Mouse (Mus musculus) liver, embryonic 16.5 days (tissue): ENCODE results near the gene Hoxb2. TPM values are rescaled to one million over a fixed set of nuclear protein-coding genes. Genes with fewer than 3 reads are reported as not detected.

Experiments used
- ATAC-seq: fragments of 200-750 bp; cut with Nextera tagmentation; 2 replicates; pipeline ENCODE4 v1.8.0; 2017; ENCODE audit warnings: low read depth, mild to moderate bottlenecking, moderate number of reproducible peaks, moderate library complexity
- H3K27ac ChIP-seq: fragments of 300-500 bp; sonication (generic); 2 replicates; pipeline ENCODE4 v1.5.1; 2014; ENCODE audit warnings: mild to moderate bottlenecking, low read length
- H3K27me3 ChIP-seq: fragments of 300-500 bp; sonication (generic); 2 replicates; pipeline ENCODE4 v1.6.1; 2014; ENCODE audit warnings: low read depth, low read length, mixed read lengths; ENCODE audit not compliant: control insufficient read depth, insufficient read depth
- H3K36me3 ChIP-seq: fragments of 300-500 bp; sonication (generic); 2 replicates; pipeline ENCODE4 v1.6.1; 2014; ENCODE audit warnings: mild to moderate bottlenecking; ENCODE audit not compliant: control insufficient read depth, insufficient read depth
- H3K4me1 ChIP-seq: fragments of 300-500 bp; sonication (generic); 2 replicates; pipeline ENCODE4 v1.6.1; 2014; ENCODE audit warnings: low read depth, low read length, mixed read lengths; ENCODE audit not compliant: control insufficient read depth
- H3K4me2 ChIP-seq: fragments of 300-500 bp; sonication (generic); 2 replicates; pipeline ENCODE4 v1.6.1; 2014; ENCODE audit warnings: low read depth, low read length, mixed read lengths
- H3K4me3 ChIP-seq: fragments of 300-500 bp; sonication (generic); 2 replicates; pipeline ENCODE4 v1.5.1; 2014; ENCODE audit warnings: low read depth, mild to moderate bottlenecking, low read length
- H3K9ac ChIP-seq: fragments of 300-500 bp; sonication (generic); 2 replicates; pipeline ENCODE4 v1.6.1; 2014; ENCODE audit warnings: low read depth, low read length
- H3K9me3 ChIP-seq: fragments of 300-500 bp; sonication (generic); replicated peaks from 2 replicates; pipeline ENCODE4 v1.6.1; 2016; ENCODE audit warnings: low read length; ENCODE audit not compliant: control insufficient read depth
- WGBS: fragments of 180-500 bp; shearing (Covaris S2); extraction: QIAGEN DNeasy Blood & Tissue Kit; methylation state at CpG from one replicate; pipeline ENCODE4 v1.1.7; 2014; ENCODE audit not compliant: insufficient replicate concordance; 5-methylcytosine and 5-hydroxymethylcytosine counted together
- polyA plus RNA-seq: library from polyadenylated mRNA; unstranded; fragments of >200 nt; fragmentation: Nextera tagmentation; extraction: Ambion mirVana; gene quantifications from 2 replicates; pipeline ENCODE4 v1.2.1, GENCODE M21; 2015

Gene Hoxb2
- polyA plus RNA-seq, 1 experiment from 2014 or later: 0.90 TPM

DNA sequence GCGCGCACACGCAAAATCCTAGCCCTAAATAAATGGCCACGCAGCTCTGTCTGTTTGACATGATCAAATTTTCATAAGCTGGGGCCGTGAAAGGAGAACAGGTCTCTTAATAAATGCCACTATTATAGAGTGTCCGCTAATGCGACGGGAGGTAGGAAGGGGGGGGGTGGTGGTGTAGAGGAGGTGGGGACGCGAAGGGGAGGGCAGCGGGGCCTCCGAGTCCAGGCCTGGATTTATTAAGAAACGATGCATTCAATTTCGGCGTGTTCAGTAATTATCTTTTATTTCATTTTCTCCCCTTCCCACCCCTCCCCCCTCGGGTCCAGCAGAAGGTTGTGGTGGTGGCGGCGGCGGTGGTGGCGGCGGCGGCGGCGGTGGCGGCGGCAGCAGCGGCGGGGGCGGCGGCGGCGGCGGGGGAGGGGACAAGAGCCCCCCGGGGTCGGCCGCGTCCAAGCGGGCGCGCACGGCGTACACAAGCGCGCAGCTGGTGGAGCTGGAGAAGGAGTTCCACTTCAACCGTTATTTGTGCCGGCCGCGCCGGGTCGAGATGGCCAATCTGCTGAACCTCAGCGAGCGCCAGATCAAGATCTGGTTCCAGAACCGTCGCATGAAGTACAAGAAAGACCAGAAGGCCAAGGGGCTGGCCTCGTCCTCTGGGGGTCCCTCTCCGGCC lies 5.0 kb upstream of the Hoxb2 start:
- H3K4me1 ChIP-seq: no peaks in the 10 kb centered on the region; the same call in 1 of the 2 replicates
- H3K27me3 ChIP-seq: peaks cover 90% of the 10 kb centered on the region
- no peaks in the 10 kb centered on the region for H3K9me3 ChIP-seq
- ATAC-seq: no peak
- no peaks in the 10 kb centered on the region for H3K36me3 ChIP-seq
- H3K4me2 ChIP-seq: peak overlapping the region; percentile 32; the same call in 1 of the 2 replicates
- WGBS: 6% methylated on average over 47 of the region's 56 CpGs
- no peak overlapping the region for H3K27ac ChIP-seq
- H3K9ac ChIP-seq: no peak overlapping the region
- H3K4me3 ChIP-seq: peak overlapping the region; percentile 24; the same call in 1 of the 2 replicates

DNA sequence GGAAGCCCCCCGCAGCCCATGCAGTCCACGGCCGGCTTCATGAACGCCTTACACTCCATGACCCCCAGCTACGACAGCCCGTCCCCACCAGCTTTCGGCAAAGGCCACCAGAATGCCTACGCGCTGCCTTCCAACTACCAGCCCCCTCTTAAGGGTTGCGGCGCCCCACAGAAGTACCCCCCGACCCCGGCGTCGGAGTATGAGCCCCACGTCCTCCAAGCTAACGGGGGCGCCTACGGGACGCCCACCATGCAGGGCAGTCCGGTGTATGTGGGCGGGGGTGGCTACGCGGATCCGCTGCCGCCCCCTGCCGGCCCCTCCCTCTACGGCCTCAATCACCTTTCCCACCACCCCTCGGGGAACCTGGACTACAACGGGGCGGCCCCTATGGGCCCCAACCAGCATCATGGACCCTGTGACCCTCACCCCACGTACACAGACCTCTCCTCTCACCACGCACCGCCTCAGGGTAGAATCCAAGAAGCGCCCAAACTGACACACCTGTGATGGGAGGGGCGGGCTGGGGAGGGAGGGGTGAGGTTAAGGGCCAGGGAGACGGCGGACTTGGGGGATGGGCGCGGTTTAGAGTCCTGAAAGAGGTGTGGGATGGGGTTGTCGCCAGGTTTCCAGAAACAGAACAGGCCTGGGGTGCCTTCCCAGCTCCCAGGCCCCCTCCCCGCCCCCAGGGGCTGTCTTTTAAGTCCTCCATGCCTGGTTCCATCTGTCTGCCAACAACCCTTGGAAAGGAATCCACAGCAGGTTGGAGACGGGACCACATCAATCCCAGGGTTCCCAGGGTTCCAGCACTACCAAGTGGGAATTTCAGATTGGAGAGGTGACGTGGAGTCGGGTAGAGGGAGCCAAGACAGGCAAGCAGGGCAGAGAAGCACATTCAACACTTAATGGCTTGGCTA lies 4.2 kb upstream of the Hoxb2 start:
- Histone ChIP-seq H3K4me2 (no peak overlapping the region), H3K36me3 (no peaks in the 10 kb centered on the region), H3K9ac (no peak overlapping the region), H3K4me1 (no peaks in the 10 kb centered on the region; the same call in 1 of the 2 replicates), H3K27me3 (peaks cover 89% of the 10 kb centered on the region), H3K27ac (no peak overlapping the region), H3K4me3 (peak overlapping the region; percentile 24; the same call in 1 of the 2 replicates), H3K9me3 (no peaks in the 10 kb centered on the region)
- no peak for ATAC-seq
- 14% methylated on average over 45 of the region's 45 CpGs for WGBS

DNA sequence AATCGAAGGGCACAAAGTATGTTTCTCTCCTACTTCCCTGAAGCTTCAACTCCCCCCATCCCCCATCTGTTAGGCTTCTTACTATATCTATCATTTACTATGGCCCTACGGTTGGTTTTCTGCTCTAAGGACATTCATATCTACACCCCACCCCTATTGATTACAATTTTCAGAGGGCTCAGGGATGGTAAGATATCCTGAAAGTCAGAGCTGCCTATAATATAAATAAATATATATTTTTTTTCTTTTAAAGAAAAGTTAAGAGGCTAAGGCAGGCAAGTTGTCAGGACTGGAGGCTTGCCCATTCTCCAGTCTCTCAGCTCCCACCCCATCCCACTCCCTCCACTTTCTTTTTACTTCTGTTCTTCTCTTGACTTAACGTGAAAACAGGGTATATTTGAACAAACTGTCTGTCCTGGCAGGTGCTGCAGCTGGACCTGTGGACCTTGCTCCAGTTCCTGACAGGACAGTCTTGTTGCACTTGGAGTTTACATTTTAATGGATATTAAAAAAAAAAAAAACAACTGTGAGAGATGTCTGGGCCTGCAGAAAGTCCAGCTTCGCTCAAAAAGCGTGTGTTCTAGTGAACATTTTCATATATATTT lies 3.3 kb upstream of the Hoxb2 start:
- ATAC-seq: no peak
- no peaks in the 10 kb centered on the region for H3K9me3 ChIP-seq
- H3K4me1 ChIP-seq: no peaks in the 10 kb centered on the region; the same call in 1 of the 2 replicates
- H3K4me3 ChIP-seq: no peak overlapping the region
- H3K36me3 ChIP-seq: no peaks in the 10 kb centered on the region
- H3K27ac ChIP-seq: no peak overlapping the region
- H3K4me2 ChIP-seq: no peak overlapping the region
- H3K9ac ChIP-seq: no peak overlapping the region
- peaks cover 89% of the 10 kb centered on the region for H3K27me3 ChIP-seq
- 43% methylated on average over 5 of the region's 5 CpGs for WGBS

DNA sequence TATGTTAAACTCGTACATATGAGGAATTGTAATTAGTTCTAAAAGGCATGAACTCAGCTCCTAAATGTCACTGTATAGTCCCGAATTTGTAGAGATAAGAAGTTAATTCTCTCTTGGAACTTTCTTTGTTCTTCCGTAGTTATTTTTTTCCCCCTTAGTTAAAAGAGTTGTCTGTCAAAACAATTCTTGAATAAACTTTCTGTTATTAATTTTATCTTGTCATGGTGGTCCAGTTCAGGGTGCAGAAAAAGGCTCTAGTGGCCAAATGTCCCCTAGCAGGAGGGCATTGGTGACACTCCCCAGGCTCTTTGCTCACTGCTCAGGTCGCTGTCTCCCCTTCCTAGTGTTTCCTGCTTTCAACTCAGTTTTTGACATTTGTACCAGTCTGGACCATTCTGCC lies 2.6 kb upstream of the Hoxb2 start:
- Histone ChIP-seq H3K27me3 (peaks cover 89% of the 10 kb centered on the region), H3K4me3 (no peak overlapping the region), H3K9me3 (no peaks in the 10 kb centered on the region), H3K36me3 (no peaks in the 10 kb centered on the region), H3K4me2 (no peak overlapping the region), H3K4me1 (no peaks in the 10 kb centered on the region; the same call in 1 of the 2 replicates), H3K27ac (no peak overlapping the region), H3K9ac (no peak overlapping the region)
- ATAC-seq: no peak
- 27% methylated on average over 4 of the region's 4 CpGs for WGBS

DNA sequence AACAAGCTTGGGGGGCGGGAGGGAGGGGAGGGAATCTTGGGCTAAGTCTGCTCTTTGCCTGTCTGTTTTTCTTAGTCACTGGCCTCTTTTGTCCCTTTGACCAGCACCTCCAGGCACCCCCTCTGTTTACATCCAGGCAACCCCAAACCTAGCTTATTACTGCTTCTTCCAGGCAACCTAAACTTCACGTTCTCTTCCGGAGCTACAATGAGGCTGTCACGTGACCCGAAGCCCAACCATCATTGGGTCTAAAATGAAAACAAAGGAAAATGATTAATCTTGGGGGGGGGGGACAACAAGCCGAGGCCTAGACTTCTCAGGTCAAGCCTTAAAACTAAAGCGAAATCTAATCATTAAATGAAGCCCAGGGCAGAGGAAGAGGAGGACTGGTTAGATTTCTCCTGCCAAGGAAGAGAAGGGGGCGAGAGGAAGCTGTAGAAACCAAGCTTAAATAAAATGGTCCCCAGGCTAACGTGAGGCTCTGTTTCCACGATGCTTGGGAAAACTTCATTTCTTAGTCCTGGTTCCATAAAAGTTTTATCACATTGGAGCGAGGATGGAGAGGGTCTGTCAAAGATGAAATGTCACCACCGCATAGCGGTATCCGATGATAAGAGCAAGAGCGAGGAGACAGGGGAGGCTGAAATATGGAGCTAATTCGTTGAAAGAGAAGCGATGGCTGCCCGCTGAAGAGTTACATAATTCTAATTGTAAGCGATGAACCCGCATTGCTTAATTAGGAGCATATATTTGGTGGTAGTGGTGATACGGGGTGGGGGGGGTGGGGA lies 2.0 kb upstream of the Hoxb2 start:
- no peaks in the 10 kb centered on the region for H3K36me3 ChIP-seq
- no peak overlapping the region for H3K4me2 ChIP-seq
- ATAC-seq: no peak
- no peaks in the 10 kb centered on the region; the same call in 1 of the 2 replicates for H3K4me1 ChIP-seq
- no peaks in the 10 kb centered on the region for H3K9me3 ChIP-seq
- no peak overlapping the region for H3K9ac ChIP-seq
- 26% methylated on average over 21 of the region's 21 CpGs for WGBS
- H3K4me3 ChIP-seq: no peak overlapping the region
- H3K27me3 ChIP-seq: peaks cover 89% of the 10 kb centered on the region
- H3K27ac ChIP-seq: no peak overlapping the region

DNA sequence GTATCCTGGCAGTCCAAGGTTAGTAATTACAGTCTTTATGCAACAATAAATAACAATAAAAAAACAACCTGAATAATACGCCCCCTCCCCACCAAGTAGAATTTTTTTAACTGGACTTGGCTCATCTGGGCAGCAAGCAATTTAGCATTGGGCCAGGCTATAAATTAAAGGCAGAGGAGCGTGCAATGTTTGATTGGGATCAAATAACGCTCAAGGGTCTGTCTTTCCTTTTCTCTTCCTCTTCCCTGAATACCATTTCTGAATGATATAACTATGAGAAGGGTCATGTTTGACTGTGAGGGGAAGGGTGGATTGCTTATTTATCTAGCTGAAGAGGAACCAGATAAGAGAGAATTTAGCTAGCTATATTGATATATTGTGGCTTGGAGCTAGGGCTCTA lies 1.3 kb upstream of the Hoxb2 start:
- no peak overlapping the region for H3K4me3 ChIP-seq
- peaks cover 87% of the 10 kb centered on the region for H3K27me3 ChIP-seq
- no peaks in the 10 kb centered on the region for H3K9me3 ChIP-seq
- no peak overlapping the region for H3K27ac ChIP-seq
- H3K4me1 ChIP-seq: no peaks in the 10 kb centered on the region; the same call in 1 of the 2 replicates
- WGBS: 46% methylated on average over 3 of the region's 3 CpGs
- H3K36me3 ChIP-seq: no peaks in the 10 kb centered on the region
- H3K4me2 ChIP-seq: no peak overlapping the region
- no peak for ATAC-seq
- H3K9ac ChIP-seq: no peak overlapping the region

DNA sequence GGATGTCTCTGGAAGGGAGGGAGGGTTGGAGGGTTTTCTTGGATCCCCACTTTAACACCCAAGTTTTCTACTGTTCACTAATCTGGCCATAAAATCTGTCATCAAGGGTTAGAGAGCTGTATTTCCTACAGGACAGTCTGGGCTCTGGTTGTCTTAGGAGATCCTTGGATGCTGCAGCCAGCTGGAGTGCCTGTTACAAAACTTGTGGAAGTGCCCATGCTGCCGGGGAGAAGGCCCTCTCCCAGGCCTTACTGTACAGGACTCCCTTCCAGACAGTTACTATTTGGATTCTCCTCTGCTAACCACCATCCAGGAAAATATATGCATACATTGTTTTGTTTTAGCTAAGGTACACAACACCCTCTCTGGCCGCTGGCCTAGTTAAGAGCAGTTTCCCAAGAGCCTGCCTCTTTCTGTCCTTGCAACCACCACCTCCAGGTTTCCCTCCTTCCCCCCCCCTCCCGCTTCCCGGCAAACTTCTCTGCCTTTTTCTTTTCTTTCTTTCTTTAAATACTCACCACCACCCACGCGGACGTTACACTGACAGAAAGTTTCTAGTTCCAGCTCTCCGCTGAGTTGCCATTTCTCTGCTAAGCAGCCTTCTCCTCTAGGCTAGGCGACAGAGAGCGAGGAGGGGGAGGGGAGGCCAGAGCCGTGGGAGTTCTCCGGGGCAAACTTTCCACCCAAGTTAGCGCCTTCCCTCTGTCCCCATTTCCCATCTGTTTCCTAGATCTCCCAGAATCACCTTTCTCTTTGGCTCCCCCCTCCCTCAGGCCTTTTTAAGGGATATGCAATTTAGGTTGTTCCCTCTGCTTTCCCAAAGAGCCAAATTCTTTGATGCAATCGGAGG lies 609 bp upstream of the Hoxb2 start:
- Histone ChIP-seq H3K27me3 (peaks cover 87% of the 10 kb centered on the region), H3K4me1 (no peaks in the 10 kb centered on the region; the same call in 1 of the 2 replicates), H3K27ac (no peak overlapping the region), H3K36me3 (no peaks in the 10 kb centered on the region), H3K9me3 (no peaks in the 10 kb centered on the region), H3K9ac (no peak overlapping the region), H3K4me2 (no peak overlapping the region), H3K4me3 (no peak overlapping the region)
- WGBS: 38% methylated on average over 14 of the region's 14 CpGs
- no peak for ATAC-seq

DNA sequence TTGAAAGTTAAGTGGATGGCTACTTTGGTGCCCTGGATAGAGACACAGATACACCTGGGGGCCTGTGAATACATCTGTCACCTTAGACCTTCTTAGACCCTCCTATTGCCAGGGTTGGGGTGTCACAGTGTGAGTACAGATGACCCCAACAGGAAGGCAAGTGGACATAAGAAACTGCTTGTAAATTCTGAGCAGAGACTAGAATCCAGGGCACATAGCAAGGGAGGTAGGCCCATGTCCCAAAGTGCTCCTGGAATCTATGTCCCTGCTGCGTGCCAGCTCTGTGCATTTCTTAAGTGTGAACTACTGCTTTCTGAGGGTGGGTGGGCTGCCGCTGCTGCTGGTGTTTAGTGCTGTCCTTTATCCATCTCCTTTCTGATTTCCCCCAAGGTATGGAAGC lies 466 bp downstream of the Hoxb2 start:
- no peak for ATAC-seq
- H3K9ac ChIP-seq: no peak overlapping the region
- no peaks in the 10 kb centered on the region for H3K4me1 ChIP-seq
- no peaks in the 10 kb centered on the region for H3K9me3 ChIP-seq
- H3K4me3 ChIP-seq: no peak overlapping the region
- no peaks in the 10 kb centered on the region for H3K36me3 ChIP-seq
- no peak overlapping the region for H3K27ac ChIP-seq
- H3K27me3 ChIP-seq: peaks cover 84% of the 10 kb centered on the region
- 49% methylated on average over 2 of the region's 2 CpGs for WGBS
- H3K4me2 ChIP-seq: no peak overlapping the region
